Mouse (Mus musculus) cerebellum, postnatal 4 days (tissue): ENCODE data around the gene Gpr37l1.
A peak's percentile ranks its signal among the peaks of the same experiment; 100 is the strongest.

Source experiments
- DNase-seq, 2 experiments: peaks; one replicate each; pipeline ENCODE4 v3.0.0; 2022; ENCODE audit warnings: low spot score in 2 of 2, mixed read lengths in 1 of 2

The Gpr37l1 gene

GRCm38 (mm10) chr1:135147702-135148058 is 19.8 kb downstream of the Gpr37l1 start:
- DNase-seq: no peak

- peak; percentile 52 to 78 for DNase-seq
Observed at GRCm38 (mm10) chr1:135146946-135147701, 20.4 kb downstream of the Gpr37l1 start.

GRCm38 (mm10) chr1:135146077-135146945 is 21.2 kb downstream of the Gpr37l1 start, which contains the start of gene Arl8a:
Arl8a (plus strand) TSS chr1:135146824.
- peak; percentile 69 to 84 for DNase-seq

- no peak for DNase-seq
Observed at GRCm38 (mm10) chr1:135143940-135144339, 23.5 kb downstream of the Gpr37l1 start.

GRCm38 (mm10) chr1:135142452-135142851 is 25.0 kb downstream of the Gpr37l1 start:
- no peak for DNase-seq

- DNase-seq: no peak
Observed at GRCm38 (mm10) chr1:135139906-135140305, 27.6 kb downstream of the Gpr37l1 start.

GRCm38 (mm10) chr1:135136500-135136899 is 31.0 kb downstream of the Gpr37l1 start:
- peak; percentile 55 to 77 for DNase-seq

GRCm38 (mm10) chr1:135135111-135135787 is 32.2 kb downstream of the Gpr37l1 start:
- no peak for DNase-seq

- no peak for DNase-seq
Observed at GRCm38 (mm10) chr1:135133678-135134435, 33.6 kb downstream of the Gpr37l1 start.

GRCm38 (mm10) chr1:135132893-135133369 is 34.5 kb downstream of the Gpr37l1 start:
- DNase-seq: no peak

GRCm38 (mm10) chr1:135132473-135132872 is 35.0 kb downstream of the Gpr37l1 start, which contains the start of gene Ptpn7:
Ptpn7 (plus strand) TSS chr1:135132700.
- DNase-seq: peak; percentile 55 to 71

GRCm38 (mm10) chr1:135131560-135131959 is 35.9 kb downstream of the Gpr37l1 start:
- no peak for DNase-seq

- no peak for DNase-seq
Observed at GRCm38 (mm10) chr1:135131034-135131433, 36.4 kb downstream of the Gpr37l1 start.

- no peak for DNase-seq
Observed at GRCm38 (mm10) chr1:135130376-135131018, 37.0 kb downstream of the Gpr37l1 start.

- no peak for DNase-seq
Observed at GRCm38 (mm10) chr1:135129543-135130183, 37.8 kb downstream of the Gpr37l1 start.

GRCm38 (mm10) chr1:135128986-135129385 is 38.5 kb downstream of the Gpr37l1 start:
- DNase-seq: no peak

- no peak for DNase-seq
Observed at GRCm38 (mm10) chr1:135128011-135128441, 39.5 kb downstream of the Gpr37l1 start.

- DNase-seq: no peak
Observed at GRCm38 (mm10) chr1:135126443-135127027, 40.9 kb downstream of the Gpr37l1 start.

- peak in 1 of 2 experiments; percentile 70 for DNase-seq
Observed at GRCm38 (mm10) chr1:135125990-135126389, 41.5 kb downstream of the Gpr37l1 start.
